Mouse (Mus musculus): ENCODE measurements around the gene Tubb4b. TPM values are rescaled to one million over a fixed set of nuclear protein-coding genes. Genes with fewer than 3 reads are reported as not detected.
A peak's percentile ranks its signal among the peaks of the same experiment; 100 is the strongest.

The Tubb4b gene
- total and polyA plus RNA-seq, 2 experiments from 2014 or later = 568 to 827 TPM

- DNase-seq (ENCODE audit: low spot score) = no peak
- H3K36me3 ChIP-seq (ENCODE audit: insufficient read depth, low read length) = no peaks in the 10 kb centered on the region
- H3K9me3 ChIP-seq (ENCODE audit: low read length) = no peaks in the 10 kb centered on the region
- H3K4me1 ChIP-seq (ENCODE audit: insufficient read depth, low read length) = peaks cover 12% of the 10 kb centered on the region
- H3K27ac ChIP-seq = no peak overlapping the region
- TF ChIP-seq CTCF (IDR thresholded peaks at IDR 0.05; ENCODE audit: low read depth) = no peak
- no peak overlapping the region for H3K4me3 ChIP-seq (ENCODE audit: low read length)
- no peak overlapping the region for H3K4me2 ChIP-seq (ENCODE audit: low read depth, low read length)
- no peak for ATAC-seq
- no peak overlapping the region for H3K9ac ChIP-seq (replicated peaks; ENCODE audit: low read length)
- WGBS = 73% methylated on average over 5 of the region's 5 CpGs
- no peaks in the 10 kb centered on the region for H3K27me3 ChIP-seq (ENCODE audit: insufficient read depth, low read length)
Measured at GRCm38 (mm10) chr2:25221331-25221772, 3.1 kb downstream of the Tubb4b start.

GRCm38 (mm10) chr2:25218445-25218844 is 6.1 kb downstream of the Tubb4b start, which contains the start of gene Fam166a:
TSS of gene Fam166a (plus strand) at chr2:25218745.
- Histone ChIP-seq H3K4me1 (ENCODE audit: insufficient read depth, low read length) (peaks cover 2% of the 10 kb centered on the region), H3K36me3 (ENCODE audit: insufficient read depth, low read length) (no peaks in the 10 kb centered on the region), H3K27me3 (ENCODE audit: insufficient read depth, low read length) (no peaks in the 10 kb centered on the region), H3K9me3 (ENCODE audit: low read length) (no peaks in the 10 kb centered on the region), H3K27ac (no peak within 1 kb of the TSS), H3K9ac (replicated peaks; ENCODE audit: low read length) (no peak within 1 kb of the TSS), H3K4me3 (ENCODE audit: low read length) (no peak within 1 kb of the TSS), H3K4me2 (ENCODE audit: low read depth, low read length) (no peak within 1 kb of the TSS)
- ATAC-seq = no peak
- TF ChIP-seq CTCF (IDR thresholded peaks at IDR 0.05; ENCODE audit: low read depth) = no peak
- DNase-seq (ENCODE audit: low spot score) = no peak

GRCm38 (mm10) chr2:25217666-25218065 is 6.8 kb downstream of the Tubb4b start:
- no peaks in the 10 kb centered on the region for H3K27me3 ChIP-seq (ENCODE audit: insufficient read depth, low read length)
- no peak for TF ChIP-seq CTCF (IDR thresholded peaks at IDR 0.05; ENCODE audit: low read depth)

GRCm38 (mm10) chr2:25214444-25214843 is 10.1 kb downstream of the Tubb4b start, which contains the start of gene Stpg3:
TSS of gene Stpg3 (minus strand) at chr2:25214637.
- TF ChIP-seq CTCF (IDR thresholded peaks at IDR 0.05; ENCODE audit: low read depth) = no peak
- Histone ChIP-seq H3K4me3 (ENCODE audit: low read length) (no peak within 1 kb of the TSS), H3K27me3 (ENCODE audit: insufficient read depth, low read length) (no peaks in the 10 kb centered on the region), H3K36me3 (ENCODE audit: insufficient read depth, low read length) (no peaks in the 10 kb centered on the region), H3K27ac (no peak within 1 kb of the TSS), H3K4me2 (ENCODE audit: low read depth, low read length) (no peak within 1 kb of the TSS), H3K9ac (replicated peaks; ENCODE audit: low read length) (no peak within 1 kb of the TSS), H3K4me1 (ENCODE audit: insufficient read depth, low read length) (peaks cover 10% of the 10 kb centered on the region), H3K9me3 (ENCODE audit: low read length) (no peaks in the 10 kb centered on the region)
- no peak for ATAC-seq
- WGBS = 56% methylated on average over 3 of the region's 3 CpGs
- DNase-seq (ENCODE audit: low spot score) = no peak

More at GRCm38 (mm10) chr2:25217666-25218065, 6.8 kb downstream of the Tubb4b start:
- no peak overlapping the region for H3K9ac ChIP-seq (replicated peaks; ENCODE audit: low read length)
- H3K9me3 ChIP-seq (ENCODE audit: low read length) = no peaks in the 10 kb centered on the region
- WGBS = 71% methylated on average over 2 of the region's 2 CpGs
- no peaks in the 10 kb centered on the region for H3K36me3 ChIP-seq (ENCODE audit: insufficient read depth, low read length)
- H3K4me2 ChIP-seq (ENCODE audit: low read depth, low read length) = no peak overlapping the region
- no peaks in the 10 kb centered on the region for H3K4me1 ChIP-seq (ENCODE audit: insufficient read depth, low read length)
- H3K4me3 ChIP-seq (ENCODE audit: low read length) = no peak overlapping the region
- DNase-seq (ENCODE audit: low spot score) = no peak
- no peak for ATAC-seq
- H3K27ac ChIP-seq = no peak overlapping the region

- H3K9me3 ChIP-seq (ENCODE audit: low read length) = no peaks in the 10 kb centered on the region
- H3K27ac ChIP-seq = no peak overlapping the region
- TF ChIP-seq CTCF (IDR thresholded peaks at IDR 0.05; ENCODE audit: low read depth) = no peak
- peaks cover 14% of the 10 kb centered on the region for H3K4me1 ChIP-seq (ENCODE audit: insufficient read depth, low read length)
- no peak overlapping the region for H3K4me2 ChIP-seq (ENCODE audit: low read depth, low read length)
- H3K9ac ChIP-seq (replicated peaks; ENCODE audit: low read length) = no peak overlapping the region
- WGBS = 73% methylated on average over 17 of the region's 23 CpGs
- ATAC-seq (no peak), DNase-seq (ENCODE audit: low spot score) (no peak)
- no peak overlapping the region for H3K4me3 ChIP-seq (ENCODE audit: low read length)
- H3K36me3 ChIP-seq (ENCODE audit: insufficient read depth, low read length) = no peaks in the 10 kb centered on the region
- no peaks in the 10 kb centered on the region for H3K27me3 ChIP-seq (ENCODE audit: insufficient read depth, low read length)
Measured at GRCm38 (mm10) chr2:25213266-25213865, 11.1 kb downstream of the Tubb4b start.

GRCm38 (mm10) chr2:25211121-25211670 is 13.3 kb downstream of the Tubb4b start, which contains the start of gene Nelfb:
TSS of gene Nelfb (minus strand) at chr2:25211489.
- peak; percentile 95 for ATAC-seq
- Histone ChIP-seq H3K4me2 (ENCODE audit: low read depth, low read length) (peak within 1 kb of the TSS; percentile 92), H3K9ac (replicated peaks; ENCODE audit: low read length) (peak within 1 kb of the TSS; percentile 75), H3K4me1 (ENCODE audit: insufficient read depth, low read length) (peaks cover 14% of the 10 kb centered on the region), H3K27me3 (ENCODE audit: insufficient read depth, low read length) (no peaks in the 10 kb centered on the region), H3K27ac (peak within 1 kb of the TSS; percentile 93), H3K4me3 (ENCODE audit: low read length) (peak within 1 kb of the TSS; percentile 92), H3K9me3 (ENCODE audit: low read length) (no peaks in the 10 kb centered on the region), H3K36me3 (ENCODE audit: insufficient read depth, low read length) (peaks cover 13% of the 10 kb centered on the region; the same call in 1 of the 2 replicates)
- DNase-seq (ENCODE audit: low spot score) = peak; percentile 92
- TF ChIP-seq CTCF (IDR thresholded peaks at IDR 0.05; ENCODE audit: low read depth) = no peak
- WGBS = under 1% methylated on average over 44 of the region's 44 CpGs

- whole genome bisulfite sequencing = under 1% methylated on average over 24 of the region's 24 CpGs
- TF ChIP-seq CTCF (IDR thresholded peaks at IDR 0.05; ENCODE audit: low read depth) = no peak
- no peak; the same call in 1 of the 2 replicates for ATAC-seq
- Histone ChIP-seq H3K36me3 (ENCODE audit: insufficient read depth, low read length) (peaks cover 18% of the 10 kb centered on the region; the same call in 1 of the 2 replicates), H3K4me3 (ENCODE audit: low read length) (peak overlapping the region; percentile 92), H3K4me2 (ENCODE audit: low read depth, low read length) (peak overlapping the region; percentile 92), H3K9me3 (ENCODE audit: low read length) (no peaks in the 10 kb centered on the region), H3K4me1 (ENCODE audit: insufficient read depth, low read length) (peaks cover 14% of the 10 kb centered on the region), H3K9ac (replicated peaks; ENCODE audit: low read length) (peak overlapping the region; percentile 75), H3K27ac (peak overlapping the region; percentile 93), H3K27me3 (ENCODE audit: insufficient read depth, low read length) (no peaks in the 10 kb centered on the region)
- no peak for DNase-seq (ENCODE audit: low spot score)
Measured at GRCm38 (mm10) chr2:25210686-25211085, 13.8 kb downstream of the Tubb4b start.
